Mouse (Mus musculus) C2C12 (cell line): ENCODE measurements around the gene Car9.

ENCODE experiments used
- CEBPB ChIP-seq: IDR thresholded peaks from one replicate; pipeline ENCODE4 v1.6.1; 2011; ENCODE audit warnings: low read depth, mild to moderate bottlenecking, control low read depth, moderate library complexity
- CTCF ChIP-seq: IDR thresholded peaks from one replicate; pipeline ENCODE4 v1.5.1; 2011; ENCODE audit not compliant: control insufficient read depth, insufficient read depth, insufficient read length
- FOSL1 ChIP-seq: IDR thresholded peaks from one replicate; pipeline ENCODE4 v1.8.0; 2011; ENCODE audit warnings: mild to moderate bottlenecking, low read length; ENCODE audit not compliant: poor library complexity, insufficient read depth, severe bottlenecking
- MAX ChIP-seq: IDR thresholded peaks from one replicate; pipeline ENCODE4 v1.6.1; 2011; ENCODE audit warnings: mild to moderate bottlenecking, control low read depth
- MYOD1 ChIP-seq: IDR thresholded peaks from one replicate; pipeline ENCODE4 v1.6.1; 2011; ENCODE audit warnings: low read depth; ENCODE audit not compliant: control insufficient read depth, insufficient read length
- MYOG ChIP-seq: IDR thresholded peaks from one replicate; pipeline ENCODE4 v1.6.1; 2011; ENCODE audit not compliant: control insufficient read depth, insufficient read length; ENCODE audit errors: extremely low read depth
- USF1 ChIP-seq: IDR thresholded peaks from one replicate; pipeline ENCODE4 v1.6.1; 2011; ENCODE audit warnings: low read depth, mild to moderate bottlenecking, control low read depth, moderate library complexity

GRCm38 (mm10) chr4:43535628-43536027, 28.9 kb downstream of the Car9 start:
- TF ChIP-seq CTCF = no peak
- no peak for TF ChIP-seq USF1
- no peak for TF ChIP-seq MYOD1
- TF ChIP-seq MAX = no peak
- TF ChIP-seq CEBPB = no peak
- no peak for TF ChIP-seq FOSL1
- TF ChIP-seq MYOG = no peak
